Mouse (Mus musculus): ENCODE results near the gene Tuft1.

- TF ChIP-seq CTCF (IDR thresholded peaks at IDR 0.05; ENCODE audit: insufficient read depth, low read depth, low read length) (no peak), POLR2A (IDR thresholded peaks at IDR 0.05; ENCODE audit: insufficient read depth, low read depth, low read length) (no peak)
Measured at GRCm38 (mm10) chr3:94611834-94612233, 46.8 kb downstream of the Tuft1 start.

Data from olfactory bulb, adult 2 months (tissue).